Mouse (Mus musculus) heart, embryonic 12.5 days (tissue): Measurements from ENCODE around the gene Snd1. TPM values are rescaled to one million over a fixed set of nuclear protein-coding genes. Genes with fewer than 3 reads are reported as not detected.
A peak's percentile ranks its signal among the peaks of the same experiment; 100 is the strongest.
"Not testable (repeated sequence)": the region's sequence is repeated elsewhere in the genome, so short reads cannot be mapped to it uniquely, and the experiment has no call there.

Source experiments
- ATAC-seq: fragments of 200-750 bp; cut with Nextera tagmentation; 2 replicates; pipeline ENCODE4 v1.8.0; 2017; ENCODE audit warnings: moderate TSS enrichment, moderate library complexity; ENCODE audit not compliant: insufficient number of reproducible peaks, low FRiP score
- H3K27ac ChIP-seq: fragments of 300-500 bp; sonication (generic); 2 replicates; pipeline ENCODE4 v1.5.1; 2016; ENCODE audit warnings: mild to moderate bottlenecking, moderate library complexity; ENCODE audit not compliant: poor library complexity, severe bottlenecking
- H3K27me3 ChIP-seq: fragments of 300-500 bp; sonication (generic); replicated peaks from 2 replicates; pipeline ENCODE4 v1.6.1; 2016; ENCODE audit warnings: mild to moderate bottlenecking, moderate library complexity
- H3K36me3 ChIP-seq: fragments of 300-500 bp; sonication (generic); 2 replicates; pipeline ENCODE4 v1.6.1; 2016; ENCODE audit warnings: mild to moderate bottlenecking, moderate library complexity
- H3K4me1 ChIP-seq: fragments of 300-500 bp; sonication (generic); replicated peaks from 2 replicates; pipeline ENCODE4 v1.6.1; 2016; ENCODE audit warnings: mild to moderate bottlenecking
- H3K4me2 ChIP-seq: fragments of 300-500 bp; sonication (generic); 2 replicates; pipeline ENCODE4 v1.6.1; 2016; ENCODE audit warnings: mild to moderate bottlenecking, moderate library complexity
- H3K4me3 ChIP-seq: fragments of 300-500 bp; sonication (generic); 2 replicates; pipeline ENCODE4 v1.5.1; 2016; ENCODE audit warnings: mild to moderate bottlenecking
- H3K9ac ChIP-seq: fragments of 300-500 bp; sonication (generic); 2 replicates; pipeline ENCODE4 v1.6.1; 2016; ENCODE audit warnings: mild to moderate bottlenecking, moderate library complexity
- H3K9me3 ChIP-seq: fragments of 300-500 bp; sonication (generic); replicated peaks from 2 replicates; pipeline ENCODE4 v1.6.1; 2016; ENCODE audit warnings: mild to moderate bottlenecking, moderate library complexity
- WGBS: fragments of 180-500 bp; shearing (Covaris S2); methylation state at CpG from one replicate; pipeline ENCODE4 v1.1.7; 2016; 5-methylcytosine and 5-hydroxymethylcytosine counted together
- polyA plus RNA-seq: library from polyadenylated mRNA; unstranded; fragments of >200 nt; fragmentation: Nextera tagmentation; extraction: Ambion mirVana; gene quantifications from 2 replicates; pipeline ENCODE4 v1.2.1, GENCODE M21; 2016

Gene Snd1
- polyA plus RNA-seq, 1 experiment from 2014 or later, result 95.2 TPM

GRCm38 (mm10) chr6:28919346-28919745 lies 444.4 kb downstream of the Snd1 start:
- H3K4me2 ChIP-seq, result no peak overlapping the region
- H3K36me3 ChIP-seq, result no peaks in the 10 kb centered on the region
- 0 out of 2 replicates have a peak, but pooled peaks cover 3% of the 10 kb centered on the region for H3K4me1 ChIP-seq
- no peak overlapping the region for H3K4me3 ChIP-seq
- no peak overlapping the region for H3K9ac ChIP-seq
- WGBS, result 53% methylated on average over 6 of the region's 6 CpGs
- H3K9me3 ChIP-seq, result peaks cover 16% of the 10 kb centered on the region
- ATAC-seq, result no peak
- H3K27me3 ChIP-seq, result no peaks in the 10 kb centered on the region
- H3K27ac ChIP-seq, result no peak overlapping the region

- ATAC-seq, result no peak
- no peaks in the 10 kb centered on the region for H3K27me3 ChIP-seq
- no peak overlapping the region for H3K4me2 ChIP-seq
- WGBS, result 82% methylated on average over 12 of the region's 12 CpGs
- H3K9ac ChIP-seq, result no peak overlapping the region
- no peaks in the 10 kb centered on the region for H3K4me1 ChIP-seq
- H3K36me3 ChIP-seq, result no peaks in the 10 kb centered on the region
- H3K9me3 ChIP-seq, result peaks cover 6% of the 10 kb centered on the region
- no peak overlapping the region for H3K4me3 ChIP-seq
- H3K27ac ChIP-seq, result no peak overlapping the region
Measured at GRCm38 (mm10) chr6:28922371-28922770, 447.4 kb downstream of the Snd1 start.

- H3K27me3 ChIP-seq, result no peaks in the 10 kb centered on the region
- WGBS, result 68% methylated on average over 11 of the region's 11 CpGs
- no peak overlapping the region for H3K4me3 ChIP-seq
- no peak overlapping the region for H3K9ac ChIP-seq
- no peaks in the 10 kb centered on the region for H3K36me3 ChIP-seq
- H3K27ac ChIP-seq, result no peak overlapping the region
- no peak overlapping the region for H3K4me2 ChIP-seq
- no peaks in the 10 kb centered on the region for H3K4me1 ChIP-seq
- peaks cover 6% of the 10 kb centered on the region for H3K9me3 ChIP-seq
- no peak; the same call in 1 of the 2 replicates for ATAC-seq
Measured at GRCm38 (mm10) chr6:28923091-28923824, 448.3 kb downstream of the Snd1 start.

GRCm38 (mm10) chr6:28923837-28924236 lies 448.9 kb downstream of the Snd1 start:
- no peak overlapping the region for H3K27ac ChIP-seq
- no peak overlapping the region for H3K4me3 ChIP-seq
- no peaks in the 10 kb centered on the region for H3K4me1 ChIP-seq
- H3K9ac ChIP-seq, result no peak overlapping the region
- H3K9me3 ChIP-seq, result peaks cover 6% of the 10 kb centered on the region
- WGBS, result 83% methylated on average over 10 of the region's 10 CpGs
- no peak for ATAC-seq
- H3K36me3 ChIP-seq, result no peaks in the 10 kb centered on the region
- no peak overlapping the region for H3K4me2 ChIP-seq
- no peaks in the 10 kb centered on the region for H3K27me3 ChIP-seq

GRCm38 (mm10) chr6:28927987-28928386 lies 453.0 kb downstream of the Snd1 start:
- not testable (repeated sequence) for H3K36me3 ChIP-seq, H3K4me2 ChIP-seq, H3K9me3 ChIP-seq, H3K27ac ChIP-seq, H3K27me3 ChIP-seq, ATAC-seq, H3K4me3 ChIP-seq, H3K9ac ChIP-seq
- 72% methylated on average over 12 of the region's 24 CpGs for WGBS
- H3K4me1 ChIP-seq, result peaks cover 11% of the 10 kb centered on the region

- not testable (repeated sequence) for H3K27me3 ChIP-seq, H3K27ac ChIP-seq, ATAC-seq, H3K36me3 ChIP-seq, H3K9me3 ChIP-seq, H3K9ac ChIP-seq
- H3K4me2 ChIP-seq, result peak overlapping the region; percentile 16; the same call in 1 of the 2 replicates
- WGBS, result 73% methylated on average over 20 of the region's 25 CpGs
- 0 out of 2 replicates have a peak overlapping the region, but pooled peaks have one; percentile 3 for H3K4me3 ChIP-seq
- H3K4me1 ChIP-seq, result peaks cover 11% of the 10 kb centered on the region
Measured at GRCm38 (mm10) chr6:28929169-28929803, 454.3 kb downstream of the Snd1 start.

GRCm38 (mm10) chr6:28931234-28931633 lies 456.3 kb downstream of the Snd1 start:
- H3K4me3 ChIP-seq, result no peak overlapping the region
- no peaks in the 10 kb centered on the region for H3K36me3 ChIP-seq
- H3K9ac ChIP-seq, result 0 out of 2 replicates have a peak overlapping the region, but pooled peaks have one; percentile 48
- H3K4me2 ChIP-seq, result peak overlapping the region; percentile 70
- 41% methylated on average over 9 of the region's 9 CpGs for WGBS
- peaks cover 11% of the 10 kb centered on the region for H3K4me1 ChIP-seq
- H3K27ac ChIP-seq, result no peak overlapping the region
- H3K27me3 ChIP-seq, result no peaks in the 10 kb centered on the region
- H3K9me3 ChIP-seq, result no peaks in the 10 kb centered on the region
- ATAC-seq, result no peak

- peak overlapping the region; percentile 48; the same call in 1 of the 2 replicates for H3K9ac ChIP-seq
- ATAC-seq, result peak; percentile 77
- H3K4me1 ChIP-seq, result peaks cover 11% of the 10 kb centered on the region
- H3K36me3 ChIP-seq, result no peaks in the 10 kb centered on the region
- H3K27ac ChIP-seq, result no peak overlapping the region
- peak overlapping the region; percentile 34 for H3K4me3 ChIP-seq
- H3K9me3 ChIP-seq, result no peaks in the 10 kb centered on the region
- H3K4me2 ChIP-seq, result peak overlapping the region; percentile 70
- H3K27me3 ChIP-seq, result no peaks in the 10 kb centered on the region
- 5% methylated on average over 11 of the region's 13 CpGs for WGBS
Measured at GRCm38 (mm10) chr6:28931636-28932327, 456.8 kb downstream of the Snd1 start.

- Histone ChIP-seq H3K27me3 (no peaks in the 10 kb centered on the region), H3K4me3 (peak overlapping the region; percentile 34), H3K36me3 (no peaks in the 10 kb centered on the region), H3K9ac (peak overlapping the region; percentile 13; the same call in 1 of the 2 replicates), H3K9me3 (no peaks in the 10 kb centered on the region), H3K27ac (no peak overlapping the region), H3K4me2 (peak overlapping the region; percentile 70), H3K4me1 (peaks cover 11% of the 10 kb centered on the region)
- 15% methylated on average over 19 of the region's 19 CpGs for WGBS
- peak; percentile 72 for ATAC-seq
Measured at GRCm38 (mm10) chr6:28932328-28932937, 457.5 kb downstream of the Snd1 start.

- no peaks in the 10 kb centered on the region for H3K9me3 ChIP-seq
- no peak for ATAC-seq
- H3K27ac ChIP-seq, result no peak overlapping the region
- no peaks in the 10 kb centered on the region for H3K36me3 ChIP-seq
- H3K4me3 ChIP-seq, result no peak overlapping the region
- no peaks in the 10 kb centered on the region for H3K27me3 ChIP-seq
- peaks cover 11% of the 10 kb centered on the region for H3K4me1 ChIP-seq
- H3K9ac ChIP-seq, result no peak overlapping the region
- 80% methylated on average over 7 of the region's 7 CpGs for WGBS
- no peak overlapping the region for H3K4me2 ChIP-seq
Measured at GRCm38 (mm10) chr6:28935736-28936135, 460.8 kb downstream of the Snd1 start.

GRCm38 (mm10) chr6:28947254-28947653 lies 472.3 kb downstream of the Snd1 start:
- ATAC-seq, result no peak
- Histone ChIP-seq H3K4me1 (no peaks in the 10 kb centered on the region), H3K27me3 (peaks cover 14% of the 10 kb centered on the region), H3K4me3 (no peak overlapping the region), H3K9me3 (no peaks in the 10 kb centered on the region), H3K27ac (no peak overlapping the region), H3K9ac (no peak overlapping the region), H3K4me2 (no peak overlapping the region), H3K36me3 (no peaks in the 10 kb centered on the region)
- WGBS, result 60% methylated on average over 9 of the region's 9 CpGs
